Comparison of ENCODE assay signal across 9 mouse cellular contexts in the genomic region with DNA sequence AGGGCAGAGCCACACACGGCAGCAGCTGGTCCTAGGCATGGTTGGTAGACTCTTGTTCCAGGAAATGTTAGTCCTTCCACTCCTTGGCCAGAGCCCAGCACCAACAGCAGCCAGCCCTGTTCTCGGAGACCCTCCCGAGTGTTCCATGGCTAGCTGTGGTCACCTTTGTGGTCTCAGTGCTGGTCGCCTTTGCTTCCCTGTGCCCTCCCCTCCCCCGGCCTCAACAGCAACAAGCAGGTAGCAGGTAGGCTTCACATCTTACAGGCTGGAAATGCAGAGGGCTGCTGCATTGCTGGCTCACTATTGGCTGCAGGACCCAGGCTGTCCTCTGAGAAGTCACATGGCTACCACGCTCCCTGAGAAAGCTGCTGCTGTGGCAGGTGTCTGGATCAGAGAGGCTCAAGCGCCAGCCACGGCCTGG.
DNase-seq lines count a peak whose midpoint lies in the region; ATAC-seq and TF ChIP-seq lines count a peak whose summit lies in the region.
"Had no signal": no experiment of that assay in that cellular context is flagged by ENCODE, and none has a peak within 500 bp of the region (broad histone marks: within the 10 kb centered on the region; RNA-seq: fewer than 3 reads in every experiment).

No protein-coding gene starts in this region.

- ATAC-seq in kidney, postnatal 0 days (replicated peaks; ENCODE audit: low FRiP score, low read depth) = no peak

- H3K9ac ChIP-seq in kidney, postnatal 0 days (ENCODE audit: low read depth, low read length) = no peak overlapping the region
- H3K9ac ChIP-seq: liver, embryonic 14.5 days had no signal

- H3K4me3 ChIP-seq in kidney, postnatal 0 days (replicated peaks; ENCODE audit: low read depth, low read length) = no peak overlapping the region
- no peak overlapping the region for H3K4me3 ChIP-seq in thymus, adult 2 months (ENCODE audit: control insufficient read depth, insufficient read depth, low read length)

- peak; percentile 47 for DNase-seq in adrenal gland, postnatal 14 days
- DNase-seq in adrenal gland, adult 8-10 months = no peak
- DNase-seq in kidney, adult 11 months = peak; percentile 73
- DNase-seq in kidney, postnatal 4 days = no peak
- DNase-seq in gastrocnemius, adult 18-20 months (ENCODE audit: low spot score) = peak; percentile 64
- DNase-seq in kidney, postnatal 0 days (ENCODE audit: low spot score) = no peak
- DNase-seq in thymus, adult 2 months = no peak
- DNase-seq in layer of hippocampus, adult 9-11 months = no peak

- no peaks in the 10 kb centered on the region for H3K27me3 ChIP-seq in kidney, postnatal 0 days (ENCODE audit: insufficient read depth, low read length)
- H3K27me3 ChIP-seq in thymus, adult 2 months (ENCODE audit: control insufficient read depth, insufficient read depth, low read length) = no peaks in the 10 kb centered on the region

- no peaks in the 10 kb centered on the region for H3K36me3 ChIP-seq in kidney, postnatal 0 days (ENCODE audit: insufficient read depth, low read length)
- no peaks in the 10 kb centered on the region for H3K36me3 ChIP-seq in thymus, adult 2 months (ENCODE audit: control insufficient read depth, insufficient read depth, low read length)

- H3K4me1 ChIP-seq in kidney, postnatal 0 days (replicated peaks; ENCODE audit: insufficient read depth, low read length) = peaks cover 22% of the 10 kb centered on the region
- 0 out of 2 replicates have a peak, but pooled peaks cover 2% of the 10 kb centered on the region for H3K4me1 ChIP-seq in thymus, adult 2 months (replicated peaks; ENCODE audit: control insufficient read depth, insufficient read depth, low read length)

- H3K9me3 ChIP-seq in kidney, postnatal 0 days (replicated peaks; ENCODE audit: low read length) = no peaks in the 10 kb centered on the region

- no peak for TF ChIP-seq POLR2A in thymus, adult 2 months (IDR thresholded peaks at IDR 0.05; ENCODE audit: control insufficient read depth, extremely low read depth, insufficient read depth, low read length, poor library complexity)

- no peak overlapping the region for H3K4me2 ChIP-seq in kidney, postnatal 0 days (ENCODE audit: low read length)

- no peak for TF ChIP-seq CTCF in kidney, postnatal 0 days (IDR thresholded peaks at IDR 0.05; ENCODE audit: low read depth)
- no peak for TF ChIP-seq CTCF in thymus, adult 2 months (IDR thresholded peaks at IDR 0.05; ENCODE audit: borderline replicate concordance, control insufficient read depth, extremely low read depth, insufficient read depth, low read length, poor library complexity)

- 60% methylated on average over 8 of the region's 8 CpGs for WGBS in kidney, postnatal 0 days
- WGBS in thymus, adult 2 months = 74% methylated on average over 8 of the region's 8 CpGs

- H3K27ac ChIP-seq in kidney, postnatal 0 days = peak overlapping the region; percentile 76
- no peak overlapping the region for H3K27ac ChIP-seq in thymus, adult 2 months (ENCODE audit: control insufficient read depth, insufficient read depth, low read length)
- H3K27ac ChIP-seq: liver, embryonic 14.5 days had no signal

Comparison
In these comparisons a context has a peak if more than half of its experiments do, and no peak if none do; other contexts are left out.
1. DNase-seq: peak in adrenal gland, postnatal 14 days (single experiment), kidney, adult 11 months (single experiment) and gastrocnemius, adult 18-20 months (single experiment); none in adrenal gland, adult 8-10 months (single experiment), kidney, postnatal 4 days (0 of 2), kidney, postnatal 0 days (single experiment), thymus, adult 2 months (single experiment) and layer of hippocampus, adult 9-11 months (single experiment).